Mouse (Mus musculus): Measurements from ENCODE around the gene Dync1h1. TPM values are rescaled to one million over a fixed set of nuclear protein-coding genes. Genes with fewer than 3 reads are reported as not detected.

Dync1h1 gene
- polyA plus RNA-seq, 1 experiment from 2014 or later, result 51.0 TPM

DNA sequence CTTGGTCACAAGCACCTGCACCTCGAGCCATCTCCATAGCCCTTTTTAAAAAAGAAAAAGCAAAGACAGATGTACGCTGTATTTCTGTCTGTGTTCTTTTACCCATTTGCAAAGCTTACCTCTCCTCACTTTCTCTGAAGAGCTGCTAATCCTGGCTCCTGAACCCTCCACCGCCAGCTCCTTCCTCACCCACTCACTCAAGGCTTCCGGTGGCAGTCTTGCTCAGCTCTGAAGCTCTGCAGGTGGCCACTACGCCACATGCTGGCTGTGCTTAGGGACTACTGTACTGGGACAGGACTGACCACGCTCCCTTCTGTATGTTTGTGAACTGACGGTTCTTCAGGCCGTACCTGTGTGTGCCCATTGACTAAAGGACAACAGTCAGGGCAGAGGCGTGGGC is 34.9 kb upstream of the Dync1h1 start:
- ATAC-seq (replicated peaks; ENCODE audit: insufficient number of reproducible peaks, low FRiP score, low TSS enrichment), result no peak
- Histone ChIP-seq H3K27ac (ENCODE audit: low read depth, low read length) (no peak overlapping the region), H3K4me2 (no peak overlapping the region), H3K4me1 (ENCODE audit: control insufficient read depth, insufficient read depth, low read length) (no peaks in the 10 kb centered on the region), H3K4me3 (ENCODE audit: low read depth, low read length) (no peak overlapping the region), H3K9me3 (replicated peaks; ENCODE audit: control insufficient read depth, low read length) (no peaks in the 10 kb centered on the region), H3K9ac (ENCODE audit: low read depth, low read length) (no peak overlapping the region), H3K36me3 (ENCODE audit: control insufficient read depth, insufficient read depth, low read length) (peaks cover 28% of the 10 kb centered on the region), H3K27me3 (ENCODE audit: control insufficient read depth, insufficient read depth, low read length) (no peaks in the 10 kb centered on the region)
- WGBS (ENCODE audit: insufficient replicate concordance), result 87% methylated on average over 9 of the region's 9 CpGs

DNA sequence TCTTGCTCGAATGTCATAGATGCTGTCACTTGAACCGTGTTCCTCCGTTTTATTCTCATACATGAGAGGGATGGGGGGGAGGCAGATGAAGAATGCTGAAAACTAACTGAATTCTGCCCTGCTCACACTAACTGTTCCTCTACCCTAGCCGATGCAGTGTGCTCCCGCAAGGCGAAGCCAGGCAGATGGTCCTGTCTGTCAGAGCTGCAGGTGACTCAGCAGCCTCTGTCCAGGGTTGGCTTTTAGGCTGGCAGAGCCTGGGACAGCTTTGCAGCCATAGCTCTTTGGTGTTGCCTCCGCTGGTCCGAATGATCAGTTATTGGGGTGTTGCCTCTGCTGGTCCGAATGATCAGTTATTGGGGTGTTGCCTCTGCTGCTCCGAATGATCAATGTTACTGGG is 30.2 kb upstream of the Dync1h1 start:
- H3K9ac ChIP-seq (ENCODE audit: low read depth, low read length), result no peak overlapping the region
- no peak for ATAC-seq (replicated peaks; ENCODE audit: insufficient number of reproducible peaks, low FRiP score, low TSS enrichment)
- H3K27me3 ChIP-seq (ENCODE audit: control insufficient read depth, insufficient read depth, low read length), result no peaks in the 10 kb centered on the region
- H3K36me3 ChIP-seq (ENCODE audit: control insufficient read depth, insufficient read depth, low read length), result peaks cover 30% of the 10 kb centered on the region
- H3K27ac ChIP-seq (ENCODE audit: low read depth, low read length), result no peak overlapping the region
- H3K4me2 ChIP-seq, result no peak overlapping the region
- no peaks in the 10 kb centered on the region for H3K4me1 ChIP-seq (ENCODE audit: control insufficient read depth, insufficient read depth, low read length)
- no peak overlapping the region for H3K4me3 ChIP-seq (ENCODE audit: low read depth, low read length)
- 87% methylated on average over 10 of the region's 10 CpGs for WGBS (ENCODE audit: insufficient replicate concordance)
- no peaks in the 10 kb centered on the region for H3K9me3 ChIP-seq (replicated peaks; ENCODE audit: control insufficient read depth, low read length)

DNA sequence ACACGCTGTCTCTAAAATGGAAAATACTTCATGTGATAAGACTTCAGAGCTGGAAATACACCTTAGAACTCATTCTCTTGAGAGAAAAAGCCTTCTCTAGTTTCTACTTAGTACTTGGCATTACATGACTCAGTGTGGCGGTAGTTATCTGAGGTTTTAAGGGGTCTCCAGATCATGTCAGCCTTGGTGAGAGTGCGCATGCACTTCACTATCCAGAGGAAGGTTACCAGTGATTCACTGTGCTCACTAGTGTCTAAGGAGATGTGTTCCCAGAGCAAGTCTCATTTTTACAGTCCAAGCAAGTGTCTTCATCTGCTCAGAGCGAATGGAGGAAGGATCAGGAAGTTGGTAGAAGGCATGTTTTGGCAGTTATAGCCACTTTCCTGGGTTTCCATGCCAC is 28.9 kb upstream of the Dync1h1 start:
- ATAC-seq (replicated peaks; ENCODE audit: insufficient number of reproducible peaks, low FRiP score, low TSS enrichment), result no peak
- 88% methylated on average over 4 of the region's 4 CpGs for WGBS (ENCODE audit: insufficient replicate concordance)
- H3K36me3 ChIP-seq (ENCODE audit: control insufficient read depth, insufficient read depth, low read length), result peaks cover 25% of the 10 kb centered on the region
- H3K27ac ChIP-seq (ENCODE audit: low read depth, low read length), result no peak overlapping the region
- H3K4me3 ChIP-seq (ENCODE audit: low read depth, low read length), result no peak overlapping the region
- no peaks in the 10 kb centered on the region for H3K27me3 ChIP-seq (ENCODE audit: control insufficient read depth, insufficient read depth, low read length)
- H3K4me1 ChIP-seq (ENCODE audit: control insufficient read depth, insufficient read depth, low read length), result no peaks in the 10 kb centered on the region
- H3K4me2 ChIP-seq, result no peak overlapping the region
- no peaks in the 10 kb centered on the region for H3K9me3 ChIP-seq (replicated peaks; ENCODE audit: control insufficient read depth, low read length)
- H3K9ac ChIP-seq (ENCODE audit: low read depth, low read length), result no peak overlapping the region

- no peaks in the 10 kb centered on the region for H3K27me3 ChIP-seq (ENCODE audit: control insufficient read depth, insufficient read depth, low read length)
- H3K4me2 ChIP-seq, result no peak overlapping the region
- no peak overlapping the region for H3K27ac ChIP-seq (ENCODE audit: low read depth, low read length)
- no peak for ATAC-seq (replicated peaks; ENCODE audit: insufficient number of reproducible peaks, low FRiP score, low TSS enrichment)
- H3K4me1 ChIP-seq (ENCODE audit: control insufficient read depth, insufficient read depth, low read length), result no peaks in the 10 kb centered on the region
- no peaks in the 10 kb centered on the region for H3K9me3 ChIP-seq (replicated peaks; ENCODE audit: control insufficient read depth, low read length)
- no peak overlapping the region for H3K4me3 ChIP-seq (ENCODE audit: low read depth, low read length)
- H3K36me3 ChIP-seq (ENCODE audit: control insufficient read depth, insufficient read depth, low read length), result peaks cover 14% of the 10 kb centered on the region
- H3K9ac ChIP-seq (ENCODE audit: low read depth, low read length), result no peak overlapping the region
- 82% methylated on average over 8 of the region's 8 CpGs for WGBS (ENCODE audit: insufficient replicate concordance)
Observed at GRCm38 (mm10) chr12:110573635-110574034, 27.6 kb upstream of the Dync1h1 start.

DNA sequence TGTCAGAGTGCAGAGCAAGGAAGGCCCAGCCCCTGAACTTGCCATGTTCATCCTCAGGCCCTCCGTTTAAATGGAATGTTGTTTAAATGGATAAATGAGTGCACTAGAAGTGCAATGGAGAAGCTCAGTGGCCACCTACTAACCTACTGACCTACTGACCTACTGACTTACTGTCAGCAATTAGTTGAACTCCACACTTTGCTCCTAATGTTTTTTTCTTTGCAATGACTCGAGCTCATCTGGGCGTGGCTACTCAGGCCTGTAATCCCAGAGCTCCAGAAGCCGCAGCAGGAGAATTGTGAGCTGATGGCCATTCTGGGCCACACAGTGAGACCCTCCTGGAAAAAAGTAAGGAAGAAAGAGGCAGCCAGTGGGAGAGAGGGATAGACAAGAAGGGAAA is 25.3 kb upstream of the Dync1h1 start:
- 73% methylated on average over 4 of the region's 4 CpGs for WGBS (ENCODE audit: insufficient replicate concordance)
- no peak overlapping the region for H3K4me2 ChIP-seq
- ATAC-seq (replicated peaks; ENCODE audit: insufficient number of reproducible peaks, low FRiP score, low TSS enrichment), result no peak
- H3K9me3 ChIP-seq (replicated peaks; ENCODE audit: control insufficient read depth, low read length), result no peaks in the 10 kb centered on the region
- H3K27ac ChIP-seq (ENCODE audit: low read depth, low read length), result no peak overlapping the region
- peaks cover 17% of the 10 kb centered on the region for H3K36me3 ChIP-seq (ENCODE audit: control insufficient read depth, insufficient read depth, low read length)
- H3K9ac ChIP-seq (ENCODE audit: low read depth, low read length), result no peak overlapping the region
- no peak overlapping the region for H3K4me3 ChIP-seq (ENCODE audit: low read depth, low read length)
- no peaks in the 10 kb centered on the region for H3K27me3 ChIP-seq (ENCODE audit: control insufficient read depth, insufficient read depth, low read length)
- H3K4me1 ChIP-seq (ENCODE audit: control insufficient read depth, insufficient read depth, low read length), result no peaks in the 10 kb centered on the region

DNA sequence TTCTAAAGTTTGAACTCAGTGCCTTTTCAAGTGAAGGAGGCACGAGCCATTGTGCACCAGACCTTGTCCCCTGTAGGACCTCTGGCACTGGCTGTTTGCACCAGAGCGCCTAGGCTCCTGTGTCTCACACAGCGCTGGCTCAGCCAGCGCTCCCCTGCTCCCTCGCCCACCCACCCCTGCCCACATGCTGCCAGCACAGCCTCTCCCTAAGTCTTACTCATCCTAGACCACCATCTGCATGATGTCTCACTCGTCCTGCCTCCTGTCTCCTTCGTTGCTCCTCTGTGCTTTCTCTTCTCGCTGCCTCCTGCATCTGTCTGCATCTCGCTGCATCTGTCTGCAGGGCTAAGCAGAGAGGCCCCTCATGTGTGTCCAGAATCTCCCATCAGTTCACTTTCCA is 22.9 kb upstream of the Dync1h1 start:
- no peak for ATAC-seq (replicated peaks; ENCODE audit: insufficient number of reproducible peaks, low FRiP score, low TSS enrichment)
- Histone ChIP-seq H3K27ac (ENCODE audit: low read depth, low read length) (no peak overlapping the region), H3K27me3 (ENCODE audit: control insufficient read depth, insufficient read depth, low read length) (no peaks in the 10 kb centered on the region), H3K9me3 (replicated peaks; ENCODE audit: control insufficient read depth, low read length) (no peaks in the 10 kb centered on the region), H3K4me3 (ENCODE audit: low read depth, low read length) (no peak overlapping the region), H3K9ac (ENCODE audit: low read depth, low read length) (no peak overlapping the region), H3K4me2 (no peak overlapping the region), H3K36me3 (ENCODE audit: control insufficient read depth, insufficient read depth, low read length) (peaks cover 13% of the 10 kb centered on the region; the same call in 1 of the 2 replicates), H3K4me1 (ENCODE audit: control insufficient read depth, insufficient read depth, low read length) (no peaks in the 10 kb centered on the region)
- 88% methylated on average over 9 of the region's 9 CpGs for whole genome bisulfite sequencing (ENCODE audit: insufficient replicate concordance)

- H3K9ac ChIP-seq (ENCODE audit: low read depth, low read length), result no peak overlapping the region
- no peaks in the 10 kb centered on the region for H3K9me3 ChIP-seq (replicated peaks; ENCODE audit: control insufficient read depth, low read length)
- no peak for ATAC-seq (replicated peaks; ENCODE audit: insufficient number of reproducible peaks, low FRiP score, low TSS enrichment)
- H3K27me3 ChIP-seq (ENCODE audit: control insufficient read depth, insufficient read depth, low read length), result no peaks in the 10 kb centered on the region
- no peak overlapping the region for H3K27ac ChIP-seq (ENCODE audit: low read depth, low read length)
- H3K4me3 ChIP-seq (ENCODE audit: low read depth, low read length), result no peak overlapping the region
- H3K4me1 ChIP-seq (ENCODE audit: control insufficient read depth, insufficient read depth, low read length), result peaks cover 12% of the 10 kb centered on the region
- 65% methylated on average over 6 of the region's 6 CpGs for WGBS (ENCODE audit: insufficient replicate concordance)
- H3K4me2 ChIP-seq, result no peak overlapping the region
- no peaks in the 10 kb centered on the region for H3K36me3 ChIP-seq (ENCODE audit: control insufficient read depth, insufficient read depth, low read length)
Observed at GRCm38 (mm10) chr12:110588622-110589021, 12.6 kb upstream of the Dync1h1 start.

DNA sequence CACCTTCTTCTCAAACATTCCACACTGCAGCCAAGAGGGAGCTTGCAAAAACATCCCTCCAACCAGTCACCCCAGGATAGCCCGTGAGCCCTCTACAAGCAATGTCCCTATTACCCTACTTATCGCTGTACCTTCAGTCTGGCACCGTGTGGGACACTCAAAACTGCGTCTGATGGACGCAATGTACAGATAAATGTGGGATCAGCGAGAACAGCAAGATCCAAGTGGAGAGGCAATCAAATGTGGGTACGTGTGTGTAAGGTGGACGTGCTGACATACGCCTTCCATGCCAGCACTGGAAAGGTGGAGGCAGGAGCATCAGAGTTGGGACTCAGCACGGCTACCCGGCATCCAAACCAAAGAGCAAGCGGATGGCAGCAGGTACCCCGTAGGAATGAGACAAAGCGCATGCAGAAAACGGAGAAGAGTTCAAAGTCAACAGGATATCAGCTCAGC is 10.4 kb upstream of the Dync1h1 start:
- Histone ChIP-seq H3K9ac (ENCODE audit: low read depth, low read length) (peak overlapping the region; percentile 80), H3K27me3 (ENCODE audit: control insufficient read depth, insufficient read depth, low read length) (no peaks in the 10 kb centered on the region), H3K27ac (ENCODE audit: low read depth, low read length) (peak overlapping the region; percentile 97), H3K4me2 (peak overlapping the region; percentile 97), H3K4me3 (ENCODE audit: low read depth, low read length) (peak overlapping the region; percentile 62), H3K4me1 (ENCODE audit: control insufficient read depth, insufficient read depth, low read length) (peaks cover 12% of the 10 kb centered on the region), H3K36me3 (ENCODE audit: control insufficient read depth, insufficient read depth, low read length) (no peaks in the 10 kb centered on the region), H3K9me3 (replicated peaks; ENCODE audit: control insufficient read depth, low read length) (no peaks in the 10 kb centered on the region)
- WGBS (ENCODE audit: insufficient replicate concordance), result 1% methylated on average over 15 of the region's 15 CpGs
- ATAC-seq (replicated peaks; ENCODE audit: insufficient number of reproducible peaks, low FRiP score, low TSS enrichment), result peak; percentile 3; the same call in 1 of the 2 replicates

- ATAC-seq (replicated peaks; ENCODE audit: insufficient number of reproducible peaks, low FRiP score, low TSS enrichment), result peak; percentile 97
- peak overlapping the region; percentile 97 for H3K4me2 ChIP-seq
- peak overlapping the region; percentile 80 for H3K9ac ChIP-seq (ENCODE audit: low read depth, low read length)
- WGBS (ENCODE audit: insufficient replicate concordance), result under 1% methylated on average over 56 of the region's 56 CpGs
- no peaks in the 10 kb centered on the region for H3K36me3 ChIP-seq (ENCODE audit: control insufficient read depth, insufficient read depth, low read length)
- H3K27ac ChIP-seq (ENCODE audit: low read depth, low read length), result peak overlapping the region; percentile 97
- peaks cover 12% of the 10 kb centered on the region for H3K4me1 ChIP-seq (ENCODE audit: control insufficient read depth, insufficient read depth, low read length)
- H3K27me3 ChIP-seq (ENCODE audit: control insufficient read depth, insufficient read depth, low read length), result no peaks in the 10 kb centered on the region
- peak overlapping the region; percentile 62 for H3K4me3 ChIP-seq (ENCODE audit: low read depth, low read length)
- H3K9me3 ChIP-seq (replicated peaks; ENCODE audit: control insufficient read depth, low read length), result no peaks in the 10 kb centered on the region
Observed at GRCm38 (mm10) chr12:110591260-110591883, 9.9 kb upstream of the Dync1h1 start.
